Mouse (Mus musculus): ENCODE results near the gene Ereg.
A peak's percentile ranks its signal among the peaks of the same experiment; 100 is the strongest.

- TF ChIP-seq CTCF (IDR thresholded peaks at IDR 0.05; ENCODE audit: low read depth) (0 out of 2 replicates have a peak, but pooled peaks have one; percentile 12), EP300 (IDR thresholded peaks at IDR 0.05; ENCODE audit: low read depth) (no peak)
Measured at GRCm38 (mm10) chr5:91074450-91074950, at the start of gene Ereg.
